Mouse (Mus musculus) midbrain, embryonic 10.5 days (tissue): Measurements from ENCODE around the gene Kdf1. TPM values are rescaled to one million over a fixed set of nuclear protein-coding genes. Genes with fewer than 3 reads are reported as not detected.
A peak's percentile ranks its signal among the peaks of the same experiment; 100 is the strongest.

Experiments
- DNase-seq: peaks from one replicate; pipeline ENCODE4 v3.0.0-alpha.2; 2017; ENCODE audit warnings: low spot score
- H3K27ac ChIP-seq: fragments of 300-500 bp; sonication (generic); replicated peaks from 2 replicates; pipeline ENCODE4 v1.5.1; 2016; ENCODE audit warnings: mild to moderate bottlenecking
- H3K27me3 ChIP-seq: fragments of 300-500 bp; sonication (generic); 2 replicates; pipeline ENCODE4 v1.6.1; 2016; ENCODE audit warnings: low read depth, mild to moderate bottlenecking; ENCODE audit not compliant: poor library complexity, severe bottlenecking
- H3K36me3 ChIP-seq: fragments of 300-500 bp; sonication (generic); 2 replicates; pipeline ENCODE4 v1.6.1; 2016; ENCODE audit warnings: mild to moderate bottlenecking, moderate library complexity
- H3K4me1 ChIP-seq: fragments of 300-500 bp; sonication (generic); 2 replicates; pipeline ENCODE4 v1.6.1; 2016
- H3K4me3 ChIP-seq: fragments of 300-500 bp; sonication (generic); 2 replicates; pipeline ENCODE4 v1.5.1; 2016; ENCODE audit warnings: mild to moderate bottlenecking, moderate library complexity
- H3K9me3 ChIP-seq: fragments of 300-500 bp; sonication (generic); replicated peaks from 2 replicates; pipeline ENCODE4 v1.6.1; 2016; ENCODE audit warnings: mild to moderate bottlenecking
- WGBS: fragments of 180-500 bp; shearing (Covaris S2); methylation state at CpG from one replicate; pipeline ENCODE4 v1.1.7; 2016; 5-methylcytosine and 5-hydroxymethylcytosine counted together
- microRNA-seq: library from miRNA; unstranded; fragments of <30 nt; microRNA quantifications from one replicate; pipeline ENCODE4, GENCODE M21; 2017
- polyA plus RNA-seq: library from polyadenylated mRNA; unstranded; fragments of >200 nt; fragmentation: Nextera tagmentation; extraction: Ambion mirVana; gene quantifications from 2 replicates; pipeline ENCODE4 v1.2.1, GENCODE M21; 2016

The Kdf1 gene
- polyA plus RNA-seq, 1 experiment from 2014 or later, result 1.3 TPM

DNA sequence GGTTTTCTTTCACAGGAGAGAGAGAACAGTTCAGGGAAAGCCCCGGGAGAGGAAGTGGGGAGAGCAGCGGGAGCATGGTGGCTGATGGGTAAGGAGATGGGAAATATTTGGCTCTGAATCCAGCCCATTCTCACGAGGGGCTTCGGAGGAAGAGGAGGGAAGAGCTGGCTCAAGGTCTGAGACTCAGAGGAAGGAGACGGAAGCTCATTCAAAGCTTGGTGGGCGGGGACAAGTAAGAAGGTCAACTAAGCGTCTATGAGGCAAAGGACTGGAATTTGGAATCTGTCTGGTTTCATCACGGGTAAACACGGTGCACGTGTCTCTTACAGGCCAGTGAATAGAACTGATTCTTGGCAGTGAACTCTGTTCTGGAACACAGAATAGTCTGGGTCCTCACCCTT lies 51.3 kb downstream of the Kdf1 start:
- 61% methylated on average over 10 of the region's 10 CpGs for WGBS
- H3K9me3 ChIP-seq, result no peaks in the 10 kb centered on the region
- no peak overlapping the region for H3K27ac ChIP-seq
- no peaks in the 10 kb centered on the region for H3K27me3 ChIP-seq
- H3K36me3 ChIP-seq, result no peaks in the 10 kb centered on the region
- H3K4me3 ChIP-seq, result no peak overlapping the region
- no peak for DNase-seq
- H3K4me1 ChIP-seq, result peaks cover 10% of the 10 kb centered on the region

- Histone ChIP-seq H3K4me3 (peak within 1 kb of the TSS; percentile 100), H3K9me3 (no peaks in the 10 kb centered on the region), H3K4me1 (peaks cover 18% of the 10 kb centered on the region), H3K27me3 (no peaks in the 10 kb centered on the region), H3K36me3 (peaks cover 17% of the 10 kb centered on the region), H3K27ac (peak within 1 kb of the TSS; percentile 92)
- DNase-seq, result peak; percentile 92
- WGBS, result 8% methylated on average over 44 of the region's 44 CpGs
These were observed 55.5 kb downstream of the Kdf1 start, which contains the start of gene Gpatch3 for GRCm38 (mm10) chr4:133574070-133574842. TSS of gene Gpatch3 (plus strand) at chr4:133574745.

- WGBS, result 1% methylated on average over 41 of the region's 41 CpGs
These were observed 56.1 kb downstream of the Kdf1 start for GRCm38 (mm10) chr4:133574843-133575202.

GRCm38 (mm10) chr4:133577983-133578382 lies 59.2 kb downstream of the Kdf1 start:
- Histone ChIP-seq H3K36me3 (peaks cover 53% of the 10 kb centered on the region), H3K4me1 (peaks cover 18% of the 10 kb centered on the region), H3K27me3 (no peaks in the 10 kb centered on the region), H3K27ac (no peak overlapping the region), H3K4me3 (no peak overlapping the region), H3K9me3 (no peaks in the 10 kb centered on the region)
- WGBS, result 78% methylated on average over 12 of the region's 12 CpGs
- no peak for DNase-seq

More at GRCm38 (mm10) chr4:133574843-133575202, 56.1 kb downstream of the Kdf1 start:
- peaks cover 18% of the 10 kb centered on the region for H3K4me1 ChIP-seq
- DNase-seq, result no peak
- peak overlapping the region; percentile 100 for H3K4me3 ChIP-seq
- H3K9me3 ChIP-seq, result no peaks in the 10 kb centered on the region
- H3K36me3 ChIP-seq, result peaks cover 22% of the 10 kb centered on the region
- H3K27me3 ChIP-seq, result no peaks in the 10 kb centered on the region
- H3K27ac ChIP-seq, result peak overlapping the region; percentile 92

Small RNA genes within 50 kb of the gene (microRNA-seq; reads per million reads assigned to microRNA genes)
- not detected for gene Gm23158

Other genes starting within 250 kb of the Kdf1 start
- 91.9 and 92.2 TPM in 2 replicates for gene Tmem222, start 241.2 kb upstream of the Kdf1 start, polyA plus RNA-seq
- gene Wdtc1, start 165.5 kb upstream of the Kdf1 start, polyA plus RNA-seq, result 19.2 and 20.0 TPM in 2 replicates
- gene Slc9a1, start 149.3 kb upstream of the Kdf1 start, polyA plus RNA-seq, result 8.3 and 8.6 TPM in 2 replicates
- 0.58 and 0.86 TPM in 2 replicates for gene Tent5b, start 38.8 kb upstream of the Kdf1 start, polyA plus RNA-seq
- gene Trnp1, start 20.4 kb upstream of the Kdf1 start, polyA plus RNA-seq, result 0.68 and 1.0 TPM in 2 replicates
- 450 and 503 TPM in 2 replicates for gene Nudc, start 27.0 kb downstream of the Kdf1 start, polyA plus RNA-seq
- gene Nr0b2, start 34.4 kb downstream of the Kdf1 start, polyA plus RNA-seq, result 0.17 TPM in 1 of 2 replicates, not detected in the other
- 8.9 and 10.9 TPM in 2 replicates for gene Gpatch3, start 55.8 kb downstream of the Kdf1 start, polyA plus RNA-seq
- 27.9 and 28.7 TPM in 2 replicates for gene Gpn2, start 65.4 kb downstream of the Kdf1 start, polyA plus RNA-seq
- gene Sfn, start 83.2 kb downstream of the Kdf1 start, polyA plus RNA-seq, result 7.8 and 9.9 TPM in 2 replicates
- gene Zdhhc18, start 131.2 kb downstream of the Kdf1 start, polyA plus RNA-seq, result 3.0 and 3.1 TPM in 2 replicates
- gene Pigv, start 153.7 kb downstream of the Kdf1 start, polyA plus RNA-seq, result 18.7 and 19.5 TPM in 2 replicates
- gene Arid1a, start 237.8 kb downstream of the Kdf1 start, polyA plus RNA-seq, result 32.7 and 34.5 TPM in 2 replicates